8 mouse cellular contexts compared by ENCODE assay signal in genomic region chr17:57010911-57011235, GRCm38 (mm10). TPM values are rescaled to one million over a fixed set of nuclear protein-coding genes. Genes with fewer than 3 reads are reported as not detected.
DNase-seq lines count a peak whose midpoint lies in the region; ATAC-seq and TF ChIP-seq lines count a peak whose summit lies in the region.

No protein-coding gene starts in this region.

- no peak for DNase-seq in lung, adult 2 months
- DNase-seq in lung, postnatal 25 days (ENCODE audit: low spot score), result no peak
- DNase-seq in layer of hippocampus, postnatal 25 days (ENCODE audit: extremely low spot score in 1 of 2, low spot score in 1 of 2), result no peak
- no peak for DNase-seq in layer of hippocampus, adult 9-11 months
- no peak for DNase-seq in kidney, postnatal 36 days

- TF ChIP-seq POLR2A in lung, adult 2 months (IDR thresholded peaks at IDR 0.05; ENCODE audit: borderline replicate concordance, extremely low read depth, low read depth, low read length), result no peak

- H3K27ac ChIP-seq in embryonic facial prominence, embryonic 15.5 days (replicated peaks), result peak overlapping the region; percentile 86
- H3K27ac ChIP-seq in intestine, postnatal 0 days (ENCODE audit: low read depth, low read length), result peak overlapping the region; percentile 73
- peak overlapping the region; percentile 77 for H3K27ac ChIP-seq in neural tube, embryonic 13.5 days (replicated peaks)

- H3K27me3 ChIP-seq in embryonic facial prominence, embryonic 15.5 days, result no peaks in the 10 kb centered on the region
- H3K27me3 ChIP-seq in intestine, postnatal 0 days (replicated peaks; ENCODE audit: control insufficient read depth, insufficient read depth, low read length), result no peaks in the 10 kb centered on the region
- H3K27me3 ChIP-seq in neural tube, embryonic 13.5 days, result no peaks in the 10 kb centered on the region

- peak overlapping the region; percentile 81 for H3K9ac ChIP-seq in embryonic facial prominence, embryonic 15.5 days
- H3K9ac ChIP-seq in intestine, postnatal 0 days (ENCODE audit: low read depth, low read length), result peak overlapping the region; percentile 78
- H3K9ac ChIP-seq in neural tube, embryonic 13.5 days, result peak overlapping the region; percentile 90

- no peak for ATAC-seq in embryonic facial prominence, embryonic 15.5 days (ENCODE audit: insufficient number of reproducible peaks, low FRiP score, low TSS enrichment, low read depth)
- ATAC-seq in intestine, postnatal 0 days, result peak; percentile 61
- peak; percentile 34 for ATAC-seq in neural tube, embryonic 13.5 days (ENCODE audit: low read depth)

- no peaks in the 10 kb centered on the region for H3K4me1 ChIP-seq in lung, adult 2 months (ENCODE audit: control insufficient read depth, insufficient read depth, low read length)
- peaks cover 21% of the 10 kb centered on the region for H3K4me1 ChIP-seq in embryonic facial prominence, embryonic 15.5 days
- H3K4me1 ChIP-seq in intestine, postnatal 0 days (replicated peaks; ENCODE audit: control insufficient read depth, insufficient read depth, low read length), result no peaks in the 10 kb centered on the region
- peaks cover 26% of the 10 kb centered on the region for H3K4me1 ChIP-seq in neural tube, embryonic 13.5 days (replicated peaks)

- WGBS in lung, adult 2 months, result under 1% methylated on average over 19 of the region's 19 CpGs
- WGBS in embryonic facial prominence, embryonic 15.5 days, result under 1% methylated on average over 19 of the region's 19 CpGs
- under 1% methylated on average over 19 of the region's 19 CpGs for WGBS in intestine, postnatal 0 days
- 1% methylated on average over 19 of the region's 19 CpGs for WGBS in neural tube, embryonic 13.5 days

- H3K9me3 ChIP-seq in embryonic facial prominence, embryonic 15.5 days (replicated peaks), result no peaks in the 10 kb centered on the region
- no peaks in the 10 kb centered on the region for H3K9me3 ChIP-seq in intestine, postnatal 0 days (ENCODE audit: control insufficient read depth)
- no peaks in the 10 kb centered on the region for H3K9me3 ChIP-seq in neural tube, embryonic 13.5 days

- peak overlapping the region; percentile 85 for H3K4me2 ChIP-seq in embryonic facial prominence, embryonic 15.5 days (replicated peaks)
- peak overlapping the region; percentile 89 for H3K4me2 ChIP-seq in intestine, postnatal 0 days (replicated peaks; ENCODE audit: low read depth)
- peak overlapping the region; percentile 96 for H3K4me2 ChIP-seq in neural tube, embryonic 13.5 days

- H3K36me3 ChIP-seq in embryonic facial prominence, embryonic 15.5 days, result peaks cover 30% of the 10 kb centered on the region
- H3K36me3 ChIP-seq in intestine, postnatal 0 days (ENCODE audit: control insufficient read depth, insufficient read depth), result peaks cover 29% of the 10 kb centered on the region
- H3K36me3 ChIP-seq in neural tube, embryonic 13.5 days, result peaks cover 37% of the 10 kb centered on the region

- H3K4me3 ChIP-seq in lung, adult 2 months (replicated peaks; ENCODE audit: extremely low read depth, low read depth, low read length), result peak overlapping the region; percentile 93
- peak overlapping the region; percentile 80 for H3K4me3 ChIP-seq in embryonic facial prominence, embryonic 15.5 days (replicated peaks)
- peak overlapping the region; percentile 70 for H3K4me3 ChIP-seq in intestine, postnatal 0 days (ENCODE audit: low read depth, low read length)
- peak overlapping the region; percentile 82 for H3K4me3 ChIP-seq in neural tube, embryonic 13.5 days

- TF ChIP-seq CTCF in lung, adult 2 months (IDR thresholded peaks at IDR 0.05; ENCODE audit: insufficient read depth, low read length), result no peak
- no peak for TF ChIP-seq CTCF in intestine, postnatal 0 days (IDR thresholded peaks at IDR 0.05; ENCODE audit: low read depth)

RNA-seq across cellular contexts. Expression of gene Gtf2f1, which starts 0.2 kb away (rescaled TPM):
- 22.3 and 23.4 TPM in 2 replicates for polyA plus RNA-seq in lung, adult 2 months (2012; rRNA removed)
- polyA plus RNA-seq in embryonic facial prominence, embryonic 15.5 days (2015; fragmentation: Nextera tagmentation; extraction: Ambion mirVana), result 64.3 and 68.2 TPM in 2 replicates
- polyA plus RNA-seq in intestine, postnatal 0 days (2015; fragmentation: Nextera tagmentation; extraction: Ambion mirVana), result 43.3 and 43.5 TPM in 2 replicates
- polyA plus RNA-seq in neural tube, embryonic 13.5 days (2015; fragmentation: Nextera tagmentation; extraction: Ambion mirVana), result 72.5 and 72.9 TPM in 2 replicates
- 10 to 100 TPM; 59.7 to 60.1 TPM for total RNA-seq in layer of hippocampus, postnatal 25 days (2021)

RNA-seq across cellular contexts. Expression of gene Gm17949, which starts 0.4 kb away (rescaled TPM):
- 0.13 and 0.16 TPM in 2 replicates for polyA plus RNA-seq in lung, adult 2 months (2012; rRNA removed)
- polyA plus RNA-seq in embryonic facial prominence, embryonic 15.5 days (2015; fragmentation: Nextera tagmentation; extraction: Ambion mirVana), result 0.56 and 0.60 TPM in 2 replicates
- 0.22 and 0.25 TPM in 2 replicates for polyA plus RNA-seq in intestine, postnatal 0 days (2015; fragmentation: Nextera tagmentation; extraction: Ambion mirVana)
- polyA plus RNA-seq in neural tube, embryonic 13.5 days (2015; fragmentation: Nextera tagmentation; extraction: Ambion mirVana), result 0.32 and 0.43 TPM in 2 replicates
- total RNA-seq in layer of hippocampus, postnatal 25 days (2021), result not detected

RNA-seq across cellular contexts. Expression of gene Pspn, which starts 11.1 kb away (rescaled TPM):
- not detected in 2 replicates for polyA plus RNA-seq in lung, adult 2 months (2012; rRNA removed)
- not detected in 2 replicates for polyA plus RNA-seq in embryonic facial prominence, embryonic 15.5 days (2015; fragmentation: Nextera tagmentation; extraction: Ambion mirVana)
- not detected in 2 replicates for polyA plus RNA-seq in intestine, postnatal 0 days (2015; fragmentation: Nextera tagmentation; extraction: Ambion mirVana)
- polyA plus RNA-seq in neural tube, embryonic 13.5 days (2015; fragmentation: Nextera tagmentation; extraction: Ambion mirVana), result 0.47 TPM in 1 of 2 replicates, not detected in the other
- total RNA-seq in layer of hippocampus, postnatal 25 days (2021), result not detected

RNA-seq across cellular contexts. Expression of gene Alkbh7, which starts 13.7 kb away (rescaled TPM):
- polyA plus RNA-seq in lung, adult 2 months (2012; rRNA removed), result 24.1 and 26.0 TPM in 2 replicates
- 34.9 and 42.3 TPM in 2 replicates for polyA plus RNA-seq in embryonic facial prominence, embryonic 15.5 days (2015; fragmentation: Nextera tagmentation; extraction: Ambion mirVana)
- 25.7 and 28.7 TPM in 2 replicates for polyA plus RNA-seq in intestine, postnatal 0 days (2015; fragmentation: Nextera tagmentation; extraction: Ambion mirVana)
- polyA plus RNA-seq in neural tube, embryonic 13.5 days (2015; fragmentation: Nextera tagmentation; extraction: Ambion mirVana), result 42.3 and 45.9 TPM in 2 replicates
- 10 to 100 TPM; 22.8 to 24.1 TPM for total RNA-seq in layer of hippocampus, postnatal 25 days (2021)

RNA-seq across cellular contexts. Expression of gene Khsrp, which starts 20.4 kb away (rescaled TPM):
- polyA plus RNA-seq in lung, adult 2 months (2012; rRNA removed), result 75.8 and 80.7 TPM in 2 replicates
- polyA plus RNA-seq in embryonic facial prominence, embryonic 15.5 days (2015; fragmentation: Nextera tagmentation; extraction: Ambion mirVana), result 40.7 and 41.4 TPM in 2 replicates
- 18.8 and 19.9 TPM in 2 replicates for polyA plus RNA-seq in intestine, postnatal 0 days (2015; fragmentation: Nextera tagmentation; extraction: Ambion mirVana)
- polyA plus RNA-seq in neural tube, embryonic 13.5 days (2015; fragmentation: Nextera tagmentation; extraction: Ambion mirVana), result 33.5 and 34.2 TPM in 2 replicates
- 100 to 1,000 TPM; 113 to 117 TPM for total RNA-seq in layer of hippocampus, postnatal 25 days (2021)
